Mouse (Mus musculus): ENCODE results near the gene Prim2. TPM values are rescaled to one million over a fixed set of nuclear protein-coding genes. Genes with fewer than 3 reads are reported as not detected.
"Not testable (repeated sequence)": the region's sequence is repeated elsewhere in the genome, so short reads cannot be mapped to it uniquely, and the experiment has no call there.

Prim2 gene
- polyA plus RNA-seq, 1 experiment from 2014 or later = 62.7 TPM

DNA sequence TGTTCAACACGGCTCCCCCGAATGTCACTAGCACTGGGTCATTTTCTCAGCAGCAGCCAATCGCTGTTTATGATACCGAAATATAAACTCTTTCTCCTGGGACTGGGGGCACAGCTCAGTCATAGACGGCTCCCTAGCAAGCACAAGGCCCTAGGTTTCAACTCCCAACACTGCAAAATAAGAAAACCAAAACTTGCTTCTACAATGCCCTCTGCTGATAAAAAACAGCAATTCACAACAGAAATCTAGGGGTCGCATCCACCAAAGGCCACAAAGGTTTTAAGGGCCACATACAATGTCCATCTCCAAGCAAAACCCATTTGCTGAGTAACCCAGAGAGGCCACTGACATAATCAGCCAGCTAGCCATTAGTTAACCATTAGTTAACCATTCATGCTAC lies 41.8 kb downstream of the Prim2 start:
- no peak overlapping the region for H3K4me3 ChIP-seq (ENCODE audit: low read depth, low read length)
- no peak overlapping the region for H3K4me2 ChIP-seq
- no peak overlapping the region for H3K9ac ChIP-seq (ENCODE audit: low read depth, low read length)
- no peaks in the 10 kb centered on the region for H3K9me3 ChIP-seq (ENCODE audit: control insufficient read depth, low read length)
- no peak for ATAC-seq (replicated peaks; ENCODE audit: low FRiP score)
- H3K27me3 ChIP-seq (replicated peaks; ENCODE audit: control insufficient read depth, insufficient read depth, low read length) = no peaks in the 10 kb centered on the region
- H3K4me1 ChIP-seq (replicated peaks; ENCODE audit: control insufficient read depth, insufficient read depth, low read length) = peaks cover 29% of the 10 kb centered on the region
- peak overlapping the region; percentile 35; the same call in 1 of the 2 replicates for H3K27ac ChIP-seq (ENCODE audit: low read depth, low read length)
- DNase-seq (ENCODE audit: low spot score) = no peak
- peaks cover 18% of the 10 kb centered on the region for H3K36me3 ChIP-seq (ENCODE audit: control insufficient read depth, insufficient read depth, low read length)
- WGBS = 79% methylated on average over 6 of the region's 6 CpGs

DNA sequence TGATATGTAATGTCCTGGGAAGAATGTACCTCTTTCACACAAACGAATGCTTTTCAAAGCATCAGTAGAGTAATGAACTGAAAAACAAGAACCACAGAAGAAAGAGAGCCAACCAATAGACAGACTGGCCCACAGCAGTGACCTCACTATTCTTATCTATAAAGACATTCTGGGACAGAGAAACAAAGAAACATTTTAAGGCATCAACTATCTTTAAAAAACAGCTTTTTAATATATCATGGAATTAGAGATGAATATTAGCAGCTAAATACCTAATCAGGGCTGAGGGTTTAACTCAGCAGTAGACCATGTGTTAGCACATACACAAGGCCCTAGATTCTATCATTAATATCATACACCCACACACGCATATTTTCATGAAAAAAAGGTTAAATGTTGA lies 42.5 kb downstream of the Prim2 start:
- no peaks in the 10 kb centered on the region for H3K27me3 ChIP-seq (replicated peaks; ENCODE audit: control insufficient read depth, insufficient read depth, low read length)
- H3K9me3 ChIP-seq (ENCODE audit: control insufficient read depth, low read length) = no peaks in the 10 kb centered on the region
- no peak overlapping the region for H3K4me2 ChIP-seq
- ATAC-seq (replicated peaks; ENCODE audit: low FRiP score) (peak; percentile 27; the same call in 1 of the 2 replicates), DNase-seq (ENCODE audit: low spot score) (no peak)
- H3K36me3 ChIP-seq (ENCODE audit: control insufficient read depth, insufficient read depth, low read length) = peaks cover 18% of the 10 kb centered on the region
- H3K4me3 ChIP-seq (ENCODE audit: low read depth, low read length) = no peak overlapping the region
- no peak overlapping the region for H3K27ac ChIP-seq (ENCODE audit: low read depth, low read length)
- WGBS = 81% methylated on average over 2 of the region's 2 CpGs
- no peak overlapping the region for H3K9ac ChIP-seq (ENCODE audit: low read depth, low read length)
- H3K4me1 ChIP-seq (replicated peaks; ENCODE audit: control insufficient read depth, insufficient read depth, low read length) = peaks cover 29% of the 10 kb centered on the region

DNA sequence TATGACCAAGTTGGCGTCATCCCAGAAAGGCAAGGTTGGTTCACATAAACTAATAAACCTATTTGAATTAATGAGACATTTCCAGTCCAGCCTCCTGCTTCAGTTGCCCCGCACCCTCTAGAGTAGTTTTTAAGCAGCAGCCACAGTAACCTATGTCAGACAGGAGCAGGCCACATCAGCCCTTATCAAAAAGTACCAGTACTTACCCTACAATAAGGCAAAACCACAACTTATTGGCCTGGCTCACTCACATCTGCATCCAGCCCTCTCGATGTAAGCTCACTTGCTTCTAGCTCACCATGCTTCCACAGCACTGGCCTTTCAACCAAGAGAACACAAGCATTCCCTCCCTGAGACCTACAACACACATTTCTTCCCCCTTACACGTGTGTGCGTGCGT lies 44.7 kb downstream of the Prim2 start:
- H3K27me3 ChIP-seq (replicated peaks; ENCODE audit: control insufficient read depth, insufficient read depth, low read length) = no peaks in the 10 kb centered on the region
- peaks cover 14% of the 10 kb centered on the region for H3K36me3 ChIP-seq (ENCODE audit: control insufficient read depth, insufficient read depth, low read length)
- peaks cover 20% of the 10 kb centered on the region for H3K4me1 ChIP-seq (replicated peaks; ENCODE audit: control insufficient read depth, insufficient read depth, low read length)
- no peak for DNase-seq (ENCODE audit: low spot score)
- ATAC-seq (replicated peaks; ENCODE audit: low FRiP score) = peak; percentile 91
- peak overlapping the region; percentile 80 for H3K27ac ChIP-seq (ENCODE audit: low read depth, low read length)
- H3K9me3 ChIP-seq (ENCODE audit: control insufficient read depth, low read length) = no peaks in the 10 kb centered on the region
- no peak overlapping the region for H3K9ac ChIP-seq (ENCODE audit: low read depth, low read length)
- H3K4me3 ChIP-seq (ENCODE audit: low read depth, low read length) = no peak overlapping the region
- 69% methylated on average over 6 of the region's 6 CpGs for WGBS
- H3K4me2 ChIP-seq = peak overlapping the region; percentile 3; the same call in 1 of the 2 replicates

DNA sequence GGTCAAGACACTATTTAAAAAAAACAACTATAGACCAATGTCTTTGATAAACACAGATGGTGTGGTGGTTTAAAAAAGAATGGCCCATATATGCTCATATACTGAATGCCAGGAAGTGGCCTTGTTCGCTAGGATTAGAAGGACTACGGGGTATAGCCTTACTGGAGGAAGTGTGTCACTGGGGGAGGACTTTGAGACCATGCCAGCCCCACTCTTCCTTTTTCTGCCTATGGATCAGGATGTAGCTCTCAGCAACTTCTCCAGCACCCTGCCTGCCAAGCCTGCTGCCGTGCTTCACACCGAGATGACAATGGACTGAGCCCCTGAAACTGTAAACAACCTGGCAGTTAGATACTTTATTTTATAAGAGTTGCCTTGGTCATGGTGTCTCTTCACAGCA lies 45.2 kb downstream of the Prim2 start:
- Histone ChIP-seq H3K36me3 (ENCODE audit: control insufficient read depth, insufficient read depth, low read length) (peaks cover 11% of the 10 kb centered on the region), H3K27me3 (replicated peaks; ENCODE audit: control insufficient read depth, insufficient read depth, low read length) (no peaks in the 10 kb centered on the region), H3K9ac (ENCODE audit: low read depth, low read length) (no peak overlapping the region), H3K4me3 (ENCODE audit: low read depth, low read length) (no peak overlapping the region), H3K9me3 (ENCODE audit: control insufficient read depth, low read length) (no peaks in the 10 kb centered on the region), H3K27ac (ENCODE audit: low read depth, low read length) (peak overlapping the region; percentile 80), H3K4me1 (replicated peaks; ENCODE audit: control insufficient read depth, insufficient read depth, low read length) (peaks cover 21% of the 10 kb centered on the region), H3K4me2 (no peak overlapping the region; the same call in 1 of the 2 replicates)
- WGBS = 72% methylated on average over 4 of the region's 4 CpGs
- no peak for DNase-seq (ENCODE audit: low spot score)
- no peak for ATAC-seq (replicated peaks; ENCODE audit: low FRiP score)

DNA sequence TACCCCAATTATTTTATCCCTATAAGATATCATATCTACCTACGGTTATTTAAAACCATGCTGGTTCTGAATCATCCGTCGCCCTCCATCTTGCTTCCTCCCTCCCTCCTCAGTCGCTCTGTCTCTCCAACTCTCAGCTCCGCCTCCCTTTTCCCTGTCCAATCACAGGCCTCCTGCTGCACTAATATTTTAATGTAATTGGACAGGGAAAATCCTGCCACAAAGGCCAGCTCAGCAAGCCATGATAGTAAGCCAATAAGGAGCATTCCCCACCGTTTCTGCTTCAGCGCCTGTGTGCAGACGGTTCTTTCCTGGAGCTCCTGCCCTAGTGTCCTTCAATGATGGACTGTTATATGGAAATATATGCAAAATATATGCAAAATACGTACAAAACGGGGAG lies 47.8 kb downstream of the Prim2 start:
- no peak for DNase-seq (ENCODE audit: low spot score)
- Histone ChIP-seq H3K4me1 (replicated peaks; ENCODE audit: control insufficient read depth, insufficient read depth, low read length) (peaks cover 24% of the 10 kb centered on the region), H3K4me3 (ENCODE audit: low read depth, low read length) (no peak overlapping the region), H3K36me3 (ENCODE audit: control insufficient read depth, insufficient read depth, low read length) (peaks cover 10% of the 10 kb centered on the region; the same call in 1 of the 2 replicates), H3K27me3 (replicated peaks; ENCODE audit: control insufficient read depth, insufficient read depth, low read length) (no peaks in the 10 kb centered on the region), H3K9me3 (ENCODE audit: control insufficient read depth, low read length) (no peaks in the 10 kb centered on the region), H3K27ac (ENCODE audit: low read depth, low read length) (no peak overlapping the region), H3K4me2 (no peak overlapping the region), H3K9ac (ENCODE audit: low read depth, low read length) (no peak overlapping the region)
- WGBS = 89% methylated on average over 10 of the region's 10 CpGs
- ATAC-seq (replicated peaks; ENCODE audit: low FRiP score) = no peak

DNA sequence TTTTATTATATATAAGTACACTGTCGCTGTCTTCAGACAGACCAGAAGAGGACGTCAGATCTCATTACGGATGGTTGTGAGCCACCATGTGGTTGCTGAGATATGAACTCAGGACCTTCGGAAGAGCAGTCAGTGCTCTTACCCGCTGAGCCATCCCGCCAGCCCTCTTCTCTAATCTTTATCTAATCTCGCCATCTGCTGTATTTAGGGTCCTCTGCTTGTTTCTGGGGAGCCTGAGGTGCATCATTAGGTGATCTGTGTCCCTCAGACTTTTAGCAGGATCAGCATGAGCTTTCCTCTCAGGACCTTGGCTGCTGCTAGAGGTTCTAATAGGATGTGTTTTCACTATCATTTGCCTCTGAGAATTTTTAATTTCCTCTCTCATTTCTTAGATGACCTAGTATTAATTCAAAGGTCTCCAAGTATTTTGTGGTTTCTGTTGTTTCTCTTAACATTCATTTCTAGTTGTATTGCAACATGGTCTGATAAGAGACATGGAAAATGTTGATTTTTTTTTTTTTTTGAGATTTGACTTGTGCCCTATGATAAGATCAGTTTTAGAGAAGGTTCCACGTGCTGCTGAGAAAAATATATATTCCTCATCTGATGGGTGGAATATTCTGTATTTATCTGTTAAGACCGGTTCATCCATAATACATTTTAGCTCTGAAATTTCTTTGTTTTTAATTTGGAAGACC lies 49.4 kb downstream of the Prim2 start:
- Histone ChIP-seq H3K4me2 (no peak overlapping the region), H3K4me1 (replicated peaks; ENCODE audit: control insufficient read depth, insufficient read depth, low read length) (peaks cover 11% of the 10 kb centered on the region), H3K4me3 (ENCODE audit: low read depth, low read length) (no peak overlapping the region), H3K27ac (ENCODE audit: low read depth, low read length) (no peak overlapping the region), H3K27me3 (replicated peaks; ENCODE audit: control insufficient read depth, insufficient read depth, low read length) (no peaks in the 10 kb centered on the region), H3K9ac (ENCODE audit: low read depth, low read length) (no peak overlapping the region), H3K9me3 (ENCODE audit: control insufficient read depth, low read length) (no peaks in the 10 kb centered on the region), H3K36me3 (ENCODE audit: control insufficient read depth, insufficient read depth, low read length) (peaks cover 8% of the 10 kb centered on the region; the same call in 1 of the 2 replicates)
- WGBS = 61% methylated on average over 9 of the region's 9 CpGs
- no peak for DNase-seq (ENCODE audit: low spot score)
- peak; percentile 50 for ATAC-seq (replicated peaks; ENCODE audit: low FRiP score)

DNA sequence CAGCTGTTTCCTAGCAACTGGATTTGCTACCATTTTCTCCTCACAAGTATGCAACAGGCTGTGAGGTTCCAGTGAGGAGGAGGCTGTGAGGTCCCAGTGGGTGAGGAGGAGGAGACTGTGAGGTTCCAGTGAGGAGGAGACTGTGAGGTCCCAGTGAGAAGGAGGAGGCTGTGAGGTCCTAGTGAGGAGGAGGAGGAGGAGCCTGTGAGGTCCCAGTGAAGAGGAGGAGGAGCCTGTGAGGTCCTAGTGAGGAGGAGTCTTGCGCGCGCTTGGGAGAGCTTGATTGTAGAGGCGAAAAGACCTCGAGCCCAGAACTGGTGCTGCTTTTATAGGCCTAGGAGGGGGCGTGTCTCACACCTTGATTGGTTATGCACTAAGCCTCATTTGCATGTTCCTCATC lies 53.0 kb downstream of the Prim2 start:
- not testable (repeated sequence) for DNase-seq (ENCODE audit: low spot score); ATAC-seq (replicated peaks; ENCODE audit: low FRiP score); H3K27me3 ChIP-seq (replicated peaks; ENCODE audit: control insufficient read depth, insufficient read depth, low read length); H3K9me3 ChIP-seq (ENCODE audit: control insufficient read depth, low read length); H3K4me3 ChIP-seq (ENCODE audit: low read depth, low read length); H3K27ac ChIP-seq (ENCODE audit: low read depth, low read length); H3K4me2 ChIP-seq; H3K36me3 ChIP-seq (ENCODE audit: control insufficient read depth, insufficient read depth, low read length); H3K9ac ChIP-seq (ENCODE audit: low read depth, low read length); H3K4me1 ChIP-seq (replicated peaks; ENCODE audit: control insufficient read depth, insufficient read depth, low read length)
- 97% methylated on average over 4 of the region's 6 CpGs for WGBS

DNA sequence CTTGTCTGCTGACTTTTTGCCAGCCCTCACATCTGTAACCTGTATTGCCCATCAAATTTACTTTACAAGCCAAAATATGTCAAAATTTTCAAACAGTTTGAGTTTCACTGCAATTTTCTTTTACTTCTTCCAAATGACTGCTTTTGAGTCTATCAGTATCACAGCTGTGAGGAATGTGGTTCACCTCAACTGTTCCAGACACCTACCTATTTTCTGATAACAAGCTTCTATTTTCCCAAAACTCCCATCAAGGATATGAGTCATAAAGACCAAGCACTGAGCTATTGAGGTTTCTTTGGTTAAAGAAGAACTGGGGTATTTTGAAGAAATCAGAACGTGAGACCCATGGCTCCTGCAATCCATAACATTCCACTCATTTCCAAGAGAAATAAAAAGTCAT lies 57.5 kb downstream of the Prim2 start:
- H3K4me3 ChIP-seq (ENCODE audit: low read depth, low read length) = no peak overlapping the region
- no peaks in the 10 kb centered on the region for H3K9me3 ChIP-seq (ENCODE audit: control insufficient read depth, low read length)
- DNase-seq (ENCODE audit: low spot score) (no peak), ATAC-seq (replicated peaks; ENCODE audit: low FRiP score) (no peak)
- no peak overlapping the region for H3K4me2 ChIP-seq
- no peak overlapping the region for H3K9ac ChIP-seq (ENCODE audit: low read depth, low read length)
- H3K4me1 ChIP-seq (replicated peaks; ENCODE audit: control insufficient read depth, insufficient read depth, low read length) = peaks cover 5% of the 10 kb centered on the region
- H3K36me3 ChIP-seq (ENCODE audit: control insufficient read depth, insufficient read depth, low read length) = peaks cover 3% of the 10 kb centered on the region; the same call in 1 of the 2 replicates
- H3K27me3 ChIP-seq (replicated peaks; ENCODE audit: control insufficient read depth, insufficient read depth, low read length) = no peaks in the 10 kb centered on the region
- no peak overlapping the region for H3K27ac ChIP-seq (ENCODE audit: low read depth, low read length)
- 74% methylated on average over 1 of the region's 1 CpGs for WGBS
